Comparison of ENCODE assay signal across 45 mouse cellular contexts in genomic region chr16:11303741-11304140, GRCm38 (mm10). TPM values are rescaled to one million over a fixed set of nuclear protein-coding genes. Genes with fewer than 3 reads are reported as not detected.
"Had no signal": no experiment of that assay in that cellular context is flagged by ENCODE, and none has a peak within 500 bp of the region (broad histone marks: within the 10 kb centered on the region; RNA-seq: fewer than 3 reads in every experiment).

No protein-coding gene starts in this region.

- H3K9me3 ChIP-seq: heart, embryonic 12.5 days; heart, embryonic 13.5 days; heart, embryonic 15.5 days; hindbrain, embryonic 10.5 days; hindbrain, embryonic 12.5 days; hindbrain, embryonic 13.5 days; hindbrain, embryonic 15.5 days; intestine, embryonic 15.5 days; kidney, embryonic 15.5 days had no signal

- H3K27ac ChIP-seq: heart, embryonic 13.5 days; heart, embryonic 15.5 days; hindbrain, embryonic 10.5 days; hindbrain, embryonic 12.5 days; hindbrain, embryonic 13.5 days; hindbrain, embryonic 14.5 days; hindbrain, embryonic 15.5 days; hindbrain, postnatal 0 days; intestine, embryonic 15.5 days; kidney, embryonic 15.5 days; kidney, postnatal 0 days; layer of hippocampus, adult 2 months; left cerebral cortex, adult 2 months had no signal

- H3K9ac ChIP-seq: heart, embryonic 12.5 days; heart, embryonic 13.5 days; heart, embryonic 15.5 days; hindbrain, embryonic 12.5 days; hindbrain, embryonic 13.5 days; hindbrain, embryonic 14.5 days; hindbrain, embryonic 15.5 days; intestine, embryonic 15.5 days; kidney, embryonic 15.5 days had no signal

- H3K4me1 ChIP-seq: heart, embryonic 12.5 days; heart, embryonic 13.5 days; heart, embryonic 15.5 days; hindbrain, embryonic 10.5 days; hindbrain, embryonic 12.5 days; hindbrain, embryonic 13.5 days; hindbrain, embryonic 15.5 days; intestine, embryonic 15.5 days; kidney, embryonic 15.5 days had no signal

- H3K36me3 ChIP-seq: heart, embryonic 12.5 days; heart, embryonic 13.5 days; heart, embryonic 15.5 days; hindbrain, embryonic 10.5 days; hindbrain, embryonic 12.5 days; hindbrain, embryonic 13.5 days; hindbrain, embryonic 15.5 days; intestine, embryonic 15.5 days; kidney, embryonic 15.5 days had no signal

- H3K4me3 ChIP-seq: heart, embryonic 12.5 days; heart, embryonic 13.5 days; heart, embryonic 15.5 days; hindbrain, embryonic 10.5 days; hindbrain, embryonic 12.5 days; hindbrain, embryonic 13.5 days; hindbrain, embryonic 15.5 days; intestine, embryonic 15.5 days; kidney, embryonic 15.5 days; layer of hippocampus, adult 2 months; left cerebral cortex, adult 2 months had no signal

- H3K4me2 ChIP-seq: heart, embryonic 11.5 days; heart, embryonic 12.5 days; heart, embryonic 13.5 days; heart, embryonic 15.5 days; hindbrain, embryonic 12.5 days; hindbrain, embryonic 13.5 days; hindbrain, embryonic 14.5 days; hindbrain, embryonic 15.5 days; intestine, embryonic 15.5 days; kidney, embryonic 15.5 days had no signal

- H3K27me3 ChIP-seq: heart, embryonic 12.5 days; heart, embryonic 13.5 days; heart, embryonic 15.5 days; hindbrain, embryonic 12.5 days; hindbrain, embryonic 13.5 days; hindbrain, embryonic 15.5 days; intestine, embryonic 15.5 days; kidney, embryonic 15.5 days had no signal

- DNase-seq: heart, postnatal 10 days; heart, postnatal 14 days; heart, postnatal 36 days; heart, postnatal 4 days; kidney, adult 11 months; kidney, adult 18-20 months; kidney, adult 2 months; kidney, adult 8-10 months; kidney, adult 9 months; kidney, postnatal 10 days; kidney, postnatal 14 days; kidney, postnatal 25 days; kidney, postnatal 36 days; kidney, postnatal 4 days; layer of hippocampus, adult 9-11 months; layer of hippocampus, postnatal 36 days had no signal

RNA-seq across cellular contexts. Expression of gene Tnfrsf17, which starts 9.9 kb away (rescaled TPM):
- total RNA-seq: heart, postnatal 10 days; heart, postnatal 14 days; heart, postnatal 25 days; heart, postnatal 36 days; heart, postnatal 4 days; hematopoietic stem cell, adult 5-6 weeks; layer of hippocampus, adult 2 months; layer of hippocampus, postnatal 10 days; layer of hippocampus, postnatal 14 days; layer of hippocampus, postnatal 25 days; layer of hippocampus, postnatal 36 days; left cerebral cortex, adult 2 months had no signal
- polyA plus RNA-seq: heart, embryonic 11.5 days; heart, embryonic 12.5 days; heart, embryonic 13.5 days; heart, embryonic 14.5 days; heart, embryonic 16.5 days; heart, postnatal 0 days; hindbrain, embryonic 10.5 days; hindbrain, embryonic 12.5 days; hindbrain, embryonic 13.5 days; hindbrain, embryonic 14.5 days; hindbrain, postnatal 0 days; inflammation-experienced regulatory T-cells, adult 6 months; intestine, embryonic 14.5 days; intestine, embryonic 15.5 days; intestine, embryonic 16.5 days; intestine, postnatal 0 days; kidney, embryonic 14.5 days; kidney, embryonic 15.5 days; kidney, embryonic 16.5 days; kidney, postnatal 0 days had no signal
